In the genomic region with DNA sequence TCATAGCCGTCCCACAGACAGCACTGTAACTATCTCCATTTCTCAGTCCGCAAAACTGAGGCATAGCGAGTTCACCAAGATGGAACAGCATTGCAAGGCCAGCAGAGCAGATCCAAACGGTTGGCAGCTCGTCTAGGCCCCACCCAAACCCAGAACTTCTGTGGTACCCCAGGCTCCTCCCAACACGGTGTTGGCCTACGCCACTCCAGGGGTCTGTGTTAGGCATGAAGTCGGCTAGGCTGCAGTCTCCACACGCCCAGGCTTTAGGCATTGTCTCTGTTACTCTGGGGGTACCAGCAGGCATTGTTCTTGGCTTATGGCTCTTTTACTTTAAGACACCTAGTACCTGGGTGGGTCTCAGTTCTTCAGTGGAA, we compare ENCODE assay signal across 8 mouse cellular contexts. TPM values are rescaled to one million over a fixed set of nuclear protein-coding genes. Genes with fewer than 3 reads are reported as not detected.
DNase-seq lines count a peak whose midpoint lies in the region; ATAC-seq and TF ChIP-seq lines count a peak whose summit lies in the region.

No protein-coding gene starts in this region.

- no peaks in the 10 kb centered on the region for H3K36me3 ChIP-seq in limb, embryonic 10.5 days
- no peaks in the 10 kb centered on the region for H3K36me3 ChIP-seq in neural tube, embryonic 14.5 days (ENCODE audit: control insufficient read depth, insufficient read depth, low read length)

- H3K9me3 ChIP-seq in limb, embryonic 10.5 days (replicated peaks): 0 out of 2 replicates have a peak, but pooled peaks cover 3% of the 10 kb centered on the region
- no peaks in the 10 kb centered on the region for H3K9me3 ChIP-seq in neural tube, embryonic 14.5 days (ENCODE audit: control insufficient read depth, low read length)

- H3K27ac ChIP-seq in layer of hippocampus, adult 2 months: peak overlapping the region; percentile 85
- H3K27ac ChIP-seq in embryonic fibroblast, embryonic 13.5 days (ENCODE audit: insufficient read depth, low read length): peak overlapping the region; percentile 88
- H3K27ac ChIP-seq in limb, embryonic 10.5 days: peak overlapping the region; percentile 90
- no peak overlapping the region for H3K27ac ChIP-seq in neural tube, embryonic 14.5 days (ENCODE audit: low read depth, low read length)

- no peak for DNase-seq in layer of hippocampus, adult 2 months (ENCODE audit: low spot score in 2 of 2)
- no peak for DNase-seq in layer of hippocampus, postnatal 36 days
- no peak for DNase-seq in limb, embryonic 10.5 days (ENCODE audit: low spot score)
- no peak for DNase-seq in embryo, embryonic 10.5 days (ENCODE audit: low spot score)
- DNase-seq in adrenal gland, adult (ENCODE audit: inconsistent age in 2 of 2, low spot score in 1 of 2): no peak
- no peak for DNase-seq in layer of hippocampus, adult 18-20 months (ENCODE audit: low spot score in 2 of 2)

- no peak for TF ChIP-seq CTCF in layer of hippocampus, adult 2 months (conservative IDR thresholded peaks at IDR 0.05)
- no peak for TF ChIP-seq CTCF in embryonic fibroblast, embryonic 13.5 days (IDR thresholded peaks at IDR 0.05; ENCODE audit: borderline replicate concordance, insufficient read depth, low read length)

- H3K4me1 ChIP-seq in embryonic fibroblast, embryonic 13.5 days (ENCODE audit: control insufficient read depth, insufficient read depth, low read length): 0 out of 2 replicates have a peak, but pooled peaks cover 3% of the 10 kb centered on the region
- peaks cover 43% of the 10 kb centered on the region for H3K4me1 ChIP-seq in limb, embryonic 10.5 days
- no peaks in the 10 kb centered on the region for H3K4me1 ChIP-seq in neural tube, embryonic 14.5 days (ENCODE audit: control insufficient read depth, insufficient read depth, low read length)

- peak overlapping the region; percentile 48; the same call in 1 of the 2 replicates for H3K4me3 ChIP-seq in layer of hippocampus, adult 2 months
- H3K4me3 ChIP-seq in embryonic fibroblast, embryonic 13.5 days (ENCODE audit: insufficient read depth, low read length): no peak overlapping the region
- H3K4me3 ChIP-seq in limb, embryonic 10.5 days: peak overlapping the region; percentile 40
- H3K4me3 ChIP-seq in neural tube, embryonic 14.5 days (ENCODE audit: low read depth, low read length): peak overlapping the region; percentile 25; the same call in 1 of the 2 replicates

- peak; percentile 42; the same call in 1 of the 2 replicates for ATAC-seq in neural tube, embryonic 14.5 days (ENCODE audit: low read depth)

- H3K4me2 ChIP-seq in neural tube, embryonic 14.5 days (ENCODE audit: low read depth, low read length): peak overlapping the region; percentile 47

- no peak overlapping the region for H3K9ac ChIP-seq in neural tube, embryonic 14.5 days (replicated peaks; ENCODE audit: low read depth, low read length)

- no peaks in the 10 kb centered on the region for H3K27me3 ChIP-seq in limb, embryonic 10.5 days (ENCODE audit: low read depth, poor library complexity, severe bottlenecking)
- H3K27me3 ChIP-seq in neural tube, embryonic 14.5 days (ENCODE audit: control insufficient read depth, insufficient read depth, low read length): no peaks in the 10 kb centered on the region

- WGBS in limb, embryonic 10.5 days: 47% methylated on average over 9 of the region's 9 CpGs
- 55% methylated on average over 9 of the region's 9 CpGs for WGBS in neural tube, embryonic 14.5 days

- no peak; the same call in 1 of the 2 replicates for TF ChIP-seq POLR2A in embryonic fibroblast, embryonic 13.5 days (IDR thresholded peaks at IDR 0.05; ENCODE audit: low read depth, low read length)

RNA-seq across cellular contexts. Expression of a gene that starts 30.2 kb away (rescaled TPM):
- 100 to 1,000 TPM; 243 TPM for total RNA-seq in layer of hippocampus, adult 2 months (2021)
- total RNA-seq in layer of hippocampus, postnatal 36 days (2021): 100 to 1,000 TPM; 239 to 256 TPM
- 228 and 253 TPM in 2 replicates for polyA plus RNA-seq in embryonic fibroblast, embryonic 13.5 days (2011; ENCODE audit: insufficient read length, low read depth, missing spikeins)
- polyA plus RNA-seq in limb, embryonic 10.5 days (2016; fragmentation: Nextera tagmentation; extraction: Ambion mirVana): 45.8 and 62.6 TPM in 2 replicates
- polyA plus RNA-seq in neural tube, embryonic 14.5 days (2014; fragmentation: Nextera tagmentation; extraction: Ambion mirVana): 159 and 208 TPM in 2 replicates
- total RNA-seq in layer of hippocampus, adult 18-20 months (2021): 100 to 1,000 TPM; 238 to 245 TPM
